ENCODE assay signal across 8 mouse cellular contexts in the genomic region with DNA sequence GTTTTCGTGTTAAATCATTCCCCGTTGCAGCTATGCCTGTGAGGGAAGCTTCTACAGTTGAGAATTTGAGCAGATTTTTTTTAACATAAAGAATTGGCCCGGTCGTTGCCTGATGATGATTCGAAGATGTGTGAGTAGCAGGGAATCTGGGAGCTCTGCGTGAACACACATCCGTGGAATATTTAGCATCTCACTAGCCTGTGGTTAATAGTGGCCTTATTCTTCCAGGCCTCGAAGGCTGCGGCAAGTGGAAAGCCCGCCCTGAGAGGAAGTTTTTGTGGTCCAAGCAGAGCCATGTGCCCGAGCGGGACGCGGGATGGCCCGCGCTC. TPM values are rescaled to one million over a fixed set of nuclear protein-coding genes. Genes with fewer than 3 reads are reported as not detected.
DNase-seq lines count a peak whose midpoint lies in the region; ATAC-seq lines count a peak whose summit lies in the region.

No protein-coding gene starts in this region.

- ATAC-seq in kidney, embryonic 16.5 days (ENCODE audit: low FRiP score, low TSS enrichment) = no peak
- ATAC-seq in embryonic facial prominence, embryonic 11.5 days (replicated peaks; ENCODE audit: insufficient number of reproducible peaks, low FRiP score, low TSS enrichment, low read depth) = no peak; the same call in 1 of the 2 replicates
- ATAC-seq in hindbrain, embryonic 16.5 days = no peak
- no peak; the same call in 1 of the 2 replicates for ATAC-seq in midbrain, embryonic 16.5 days

- no peaks in the 10 kb centered on the region for H3K36me3 ChIP-seq in kidney, embryonic 16.5 days (ENCODE audit: insufficient read depth, low read length)
- H3K36me3 ChIP-seq in embryonic facial prominence, embryonic 11.5 days (replicated peaks; ENCODE audit: control insufficient read depth, insufficient read depth, low read depth, low read length) = no peaks in the 10 kb centered on the region
- no peaks in the 10 kb centered on the region for H3K36me3 ChIP-seq in hindbrain, embryonic 16.5 days (ENCODE audit: control insufficient read depth, insufficient read depth, low read length)
- H3K36me3 ChIP-seq in midbrain, embryonic 16.5 days (ENCODE audit: control insufficient read depth, insufficient read depth, low read length) = no peaks in the 10 kb centered on the region

- DNase-seq in kidney, postnatal 36 days = no peak
- no peak for DNase-seq in embryonic facial prominence, embryonic 11.5 days (ENCODE audit: low spot score)
- DNase-seq in adrenal gland, postnatal 10 days = no peak
- no peak for DNase-seq in layer of hippocampus, adult 9-10 months (ENCODE audit: low spot score)
- DNase-seq in cerebellum, adult 18-20 months = no peak

- peaks cover 71% of the 10 kb centered on the region for H3K27me3 ChIP-seq in kidney, embryonic 16.5 days (ENCODE audit: insufficient read depth, low read length)
- H3K27me3 ChIP-seq in embryonic facial prominence, embryonic 11.5 days (ENCODE audit: control insufficient read depth, insufficient read depth, low read length) = peaks cover 11% of the 10 kb centered on the region
- H3K27me3 ChIP-seq in hindbrain, embryonic 16.5 days (replicated peaks; ENCODE audit: control insufficient read depth, insufficient read depth, low read length) = peaks cover 28% of the 10 kb centered on the region
- H3K27me3 ChIP-seq in midbrain, embryonic 16.5 days (ENCODE audit: control insufficient read depth, insufficient read depth, low read depth, low read length) = peaks cover 24% of the 10 kb centered on the region

- peak overlapping the region; percentile 78 for H3K4me3 ChIP-seq in kidney, embryonic 16.5 days (ENCODE audit: low read length)
- peak overlapping the region; percentile 57 for H3K4me3 ChIP-seq in embryonic facial prominence, embryonic 11.5 days (ENCODE audit: low read depth, low read length)
- H3K4me3 ChIP-seq in hindbrain, embryonic 16.5 days (ENCODE audit: low read length) = peak overlapping the region; percentile 71
- peak overlapping the region; percentile 64 for H3K4me3 ChIP-seq in midbrain, embryonic 16.5 days (ENCODE audit: low read depth, low read length)

- no peaks in the 10 kb centered on the region for H3K9me3 ChIP-seq in kidney, embryonic 16.5 days (ENCODE audit: low read length)
- H3K9me3 ChIP-seq in embryonic facial prominence, embryonic 11.5 days (replicated peaks; ENCODE audit: control insufficient read depth, low read length) = no peaks in the 10 kb centered on the region
- no peaks in the 10 kb centered on the region for H3K9me3 ChIP-seq in hindbrain, embryonic 16.5 days (ENCODE audit: control insufficient read depth, low read length)
- no peaks in the 10 kb centered on the region for H3K9me3 ChIP-seq in midbrain, embryonic 16.5 days (replicated peaks; ENCODE audit: control insufficient read depth, low read length, poor library complexity, severe bottlenecking)

- peak overlapping the region; percentile 41; the same call in 1 of the 2 replicates for H3K9ac ChIP-seq in kidney, embryonic 16.5 days (replicated peaks; ENCODE audit: low read length)
- H3K9ac ChIP-seq in embryonic facial prominence, embryonic 11.5 days (replicated peaks; ENCODE audit: low read length) = no peak overlapping the region
- H3K9ac ChIP-seq in hindbrain, embryonic 16.5 days (ENCODE audit: low read depth, low read length) = peak overlapping the region; percentile 59
- peak overlapping the region; percentile 61 for H3K9ac ChIP-seq in midbrain, embryonic 16.5 days (ENCODE audit: low read depth, low read length)

- peak overlapping the region; percentile 94 for H3K4me2 ChIP-seq in kidney, embryonic 16.5 days (replicated peaks; ENCODE audit: low read depth, low read length)
- peak overlapping the region; percentile 85 for H3K4me2 ChIP-seq in embryonic facial prominence, embryonic 11.5 days (ENCODE audit: low read depth, low read length)
- peak overlapping the region; percentile 99 for H3K4me2 ChIP-seq in hindbrain, embryonic 16.5 days (ENCODE audit: low read length)
- H3K4me2 ChIP-seq in midbrain, embryonic 16.5 days (ENCODE audit: low read length) = peak overlapping the region; percentile 94

- 0 out of 2 replicates have a peak, but pooled peaks cover 23% of the 10 kb centered on the region for H3K4me1 ChIP-seq in kidney, embryonic 16.5 days (ENCODE audit: insufficient read depth, low read length)
- no peaks in the 10 kb centered on the region for H3K4me1 ChIP-seq in embryonic facial prominence, embryonic 11.5 days (ENCODE audit: control insufficient read depth, insufficient read depth, low read length)
- peaks cover 10% of the 10 kb centered on the region for H3K4me1 ChIP-seq in hindbrain, embryonic 16.5 days (ENCODE audit: control insufficient read depth, insufficient read depth, low read depth, low read length)
- peaks cover 12% of the 10 kb centered on the region for H3K4me1 ChIP-seq in midbrain, embryonic 16.5 days (ENCODE audit: control insufficient read depth, insufficient read depth, low read length)

- no peak overlapping the region for H3K27ac ChIP-seq in kidney, embryonic 16.5 days (ENCODE audit: low read length)
- no peak overlapping the region for H3K27ac ChIP-seq in embryonic facial prominence, embryonic 11.5 days (replicated peaks; ENCODE audit: low read depth, low read length)
- H3K27ac ChIP-seq in hindbrain, embryonic 16.5 days (ENCODE audit: low read depth, low read length) = no peak overlapping the region
- no peak overlapping the region for H3K27ac ChIP-seq in midbrain, embryonic 16.5 days (ENCODE audit: low read length)

- WGBS in kidney, embryonic 16.5 days = 3% methylated on average over 16 of the region's 16 CpGs
- 1% methylated on average over 16 of the region's 16 CpGs for WGBS in embryonic facial prominence, embryonic 11.5 days
- WGBS in hindbrain, embryonic 16.5 days = under 1% methylated on average over 16 of the region's 16 CpGs
- WGBS in midbrain, embryonic 16.5 days = 3% methylated on average over 16 of the region's 16 CpGs

RNA-seq across cellular contexts. Expression of gene Usp44, which starts 2.0 kb away (rescaled TPM):
- polyA plus RNA-seq in kidney, embryonic 16.5 days (2015; fragmentation: Nextera tagmentation; extraction: Ambion mirVana) = 0.89 and 1.1 TPM in 2 replicates
- polyA plus RNA-seq in embryonic facial prominence, embryonic 11.5 days (2014; fragmentation: Nextera tagmentation; extraction: Ambion mirVana) = 5.0 and 5.5 TPM in 2 replicates
- polyA plus RNA-seq in hindbrain, embryonic 16.5 days (2015; fragmentation: Nextera tagmentation; extraction: Ambion mirVana) = 0.27 and 0.29 TPM in 2 replicates
- 0.14 and 0.30 TPM in 2 replicates for polyA plus RNA-seq in midbrain, embryonic 16.5 days (2015; fragmentation: Nextera tagmentation; extraction: Ambion mirVana)
- total RNA-seq in adrenal gland, postnatal 10 days (2021) = not detected
